Mouse (Mus musculus): Measurements from ENCODE around the gene B3gnt4.
A peak's percentile ranks its signal among the peaks of the same experiment; 100 is the strongest.
"Not testable (repeated sequence)": the region's sequence is repeated elsewhere in the genome, so short reads cannot be mapped to it uniquely, and the experiment has no call there.

B3gnt4 gene

GRCm38 (mm10) chr5:123510160-123510559 is at the start of gene B3gnt4:
B3gnt4 (plus strand) TSS chr5:123510460.
- no peak for DNase-seq

GRCm38 (mm10) chr5:123461420-123461819 is 48.8 kb upstream of the B3gnt4 start:
- no peak for DNase-seq

- no peak for DNase-seq
Observed at GRCm38 (mm10) chr5:123464638-123465037, 45.6 kb upstream of the B3gnt4 start.

GRCm38 (mm10) chr5:123470784-123471400 is 39.4 kb upstream of the B3gnt4 start:
- no peak for DNase-seq

- DNase-seq = no peak
Observed at GRCm38 (mm10) chr5:123473817-123474216, 36.4 kb upstream of the B3gnt4 start.

- no peak for DNase-seq
Observed at GRCm38 (mm10) chr5:123487659-123488395, 22.4 kb upstream of the B3gnt4 start.

GRCm38 (mm10) chr5:123489112-123489785 is 21.0 kb upstream of the B3gnt4 start, which contains the start of the genes Lrrc43 and Il31:
Lrrc43 (plus strand) TSS chr5:123489305.
Il31 (minus strand) TSS chr5:123489489.
- no peak for DNase-seq

GRCm38 (mm10) chr5:123489935-123490334 is 20.3 kb upstream of the B3gnt4 start:
- no peak for DNase-seq

- peak in 1 of 2 experiments; percentile 13 for DNase-seq
Observed at GRCm38 (mm10) chr5:123499717-123500116, 10.5 kb upstream of the B3gnt4 start.

GRCm38 (mm10) chr5:123501973-123502372 is 8.3 kb upstream of the B3gnt4 start:
- DNase-seq = no peak

- DNase-seq = peak; percentile 51 to 70
Observed at GRCm38 (mm10) chr5:123507936-123508723, 2.1 kb upstream of the B3gnt4 start.

- DNase-seq = no peak
Observed at GRCm38 (mm10) chr5:123508921-123509320, 1.3 kb upstream of the B3gnt4 start.

- not testable (repeated sequence) for DNase-seq
Observed at GRCm38 (mm10) chr5:123511426-123511825, 1.2 kb downstream of the B3gnt4 start.

- no peak for DNase-seq
Observed at GRCm38 (mm10) chr5:123512102-123512501, 1.8 kb downstream of the B3gnt4 start.

- no peak for DNase-seq
Observed at GRCm38 (mm10) chr5:123514871-123515270, 4.6 kb downstream of the B3gnt4 start.

- no peak for DNase-seq
Observed at GRCm38 (mm10) chr5:123520666-123521065, 10.4 kb downstream of the B3gnt4 start.

- DNase-seq = no peak
Observed at GRCm38 (mm10) chr5:123521621-123522020, 11.4 kb downstream of the B3gnt4 start.

GRCm38 (mm10) chr5:123522166-123522565 is 11.9 kb downstream of the B3gnt4 start:
- no peak for DNase-seq

GRCm38 (mm10) chr5:123523692-123524392 is 13.6 kb downstream of the B3gnt4 start, which contains the start of gene Diablo:
Diablo (minus strand) TSS chr5:123524176.
- peak; percentile 98 to 99 for DNase-seq

GRCm38 (mm10) chr5:123524393-123524750 is 14.1 kb downstream of the B3gnt4 start:
- DNase-seq = no peak

GRCm38 (mm10) chr5:123525281-123525680 is 15.0 kb downstream of the B3gnt4 start, which contains the start of gene Gm49027:
Gm49027 (minus strand) TSS chr5:123525488.
- no peak for DNase-seq

- no peak for DNase-seq
Observed at GRCm38 (mm10) chr5:123525916-123526495, 15.7 kb downstream of the B3gnt4 start.
